Mouse (Mus musculus) adrenal gland (tissue): ENCODE data around the gene Col6a5.

Experiments used
- intact Hi-C: fragments of 180-260 bp; cut with DNase I; formaldehyde crosslinking; loops from one replicate; pipeline ENCODE4 v1.15.1; 2025

Col6a5 gene

GRCm38 (mm10) chr9:105827791-105828385 lies 132.6 kb downstream of the Col6a5 start, which contains the start of gene Col6a6:
Gene Col6a6 (minus strand): TSS chr9:105828160.
- intact Hi-C loops, result no loop called here

GRCm38 (mm10) chr9:105827076-105827647 lies 133.3 kb downstream of the Col6a5 start:
- intact Hi-C loops, result no loop called here

- intact Hi-C loops, result no loop called here
Measured at GRCm38 (mm10) chr9:105820711-105821110, 139.7 kb downstream of the Col6a5 start.

- intact Hi-C loops, result no loop called here
Measured at GRCm38 (mm10) chr9:105819155-105819709, 141.2 kb downstream of the Col6a5 start.

GRCm38 (mm10) chr9:105814436-105814835 lies 146.0 kb downstream of the Col6a5 start:
- intact Hi-C loops, result no loop called here

- intact Hi-C loops, result no loop called here
Measured at GRCm38 (mm10) chr9:105811458-105811857, 149.0 kb downstream of the Col6a5 start.

- intact Hi-C loops, result no loop called here
Measured at GRCm38 (mm10) chr9:105808920-105809505, 151.4 kb downstream of the Col6a5 start.
